Mouse (Mus musculus) bone marrow, adult 2 months (tissue): ENCODE results near the gene Ttc3. TPM values are rescaled to one million over a fixed set of nuclear protein-coding genes. Genes with fewer than 3 reads are reported as not detected.

Source experiments
- H3K27ac ChIP-seq: fragments of 200-500 bp; 2 replicates; pipeline ENCODE4 v1.5.1; 2012; ENCODE audit warnings: low read depth, mild to moderate bottlenecking, control low read depth, inconsistent platforms, low read length; ENCODE audit not compliant: control insufficient read depth, poor library complexity, insufficient read depth
- H3K4me1 ChIP-seq: fragments of 200-500 bp; 2 replicates; pipeline ENCODE4 v1.6.1; 2011; ENCODE audit warnings: low read length; ENCODE audit not compliant: control insufficient read depth, insufficient read depth
- H3K4me3 ChIP-seq: fragments of 200-500 bp; replicated peaks from 2 replicates; pipeline ENCODE3; 2011; ENCODE audit warnings: mild to moderate bottlenecking, low read depth, low read length, control low read depth; ENCODE audit not compliant: control insufficient read depth
- CTCF ChIP-seq: fragments of 200-500 bp; IDR thresholded peaks from 2 replicates; pipeline ENCODE4 v1.5.1; 2011; ENCODE audit warnings: low read length, control low read depth; ENCODE audit not compliant: control insufficient read depth, insufficient read depth
- POLR2A ChIP-seq: fragments of 200-500 bp; IDR thresholded peaks from 2 replicates; pipeline ENCODE4 v1.6.1; 2011; ENCODE audit warnings: low read depth, mild to moderate bottlenecking, control low read depth, low read length, borderline replicate concordance; ENCODE audit not compliant: control insufficient read depth
- WGBS: fragments of 180-500 bp; shearing (Covaris S2); methylation state at CpG from one replicate; pipeline ENCODE4 v1.1.7; 2018; 5-methylcytosine and 5-hydroxymethylcytosine counted together
- polyA plus RNA-seq: library from polyadenylated mRNA; stranded (reverse); fragments of >200 nt; gene quantifications from 2 replicates; pipeline ENCODE4 v1.2.4, GENCODE M21; 2011; ENCODE audit warnings: low replicate concordance; ENCODE audit not compliant: missing spikeins, insufficient read depth, insufficient read length

Gene Ttc3
- polyA plus RNA-seq, 1 experiment: 18.6 TPM

GRCm38 (mm10) chr16:94354450-94354849, 16.0 kb upstream of the Ttc3 start:
- Histone ChIP-seq H3K27ac (no peak overlapping the region), H3K4me1 (peaks cover 2% of the 10 kb centered on the region; the same call in 1 of the 2 replicates), H3K4me3 (no peak overlapping the region)
- no peak for TF ChIP-seq CTCF
- no peak for TF ChIP-seq POLR2A
- WGBS: 8% methylated on average over 9 of the region's 9 CpGs

- Histone ChIP-seq H3K4me3 (no peak overlapping the region), H3K4me1 (no peaks in the 10 kb centered on the region), H3K27ac (no peak overlapping the region)
- WGBS: 54% methylated on average over 7 of the region's 7 CpGs
- no peak for TF ChIP-seq POLR2A
- TF ChIP-seq CTCF: no peak
These were observed 14.4 kb upstream of the Ttc3 start for GRCm38 (mm10) chr16:94356046-94356445.

- 77% methylated on average over 11 of the region's 11 CpGs for WGBS
- no peak for TF ChIP-seq POLR2A
- no peak for TF ChIP-seq CTCF
- Histone ChIP-seq H3K4me3 (no peak overlapping the region), H3K4me1 (no peaks in the 10 kb centered on the region), H3K27ac (no peak overlapping the region)
These were observed 13.5 kb upstream of the Ttc3 start for GRCm38 (mm10) chr16:94356776-94357494.

DNA sequence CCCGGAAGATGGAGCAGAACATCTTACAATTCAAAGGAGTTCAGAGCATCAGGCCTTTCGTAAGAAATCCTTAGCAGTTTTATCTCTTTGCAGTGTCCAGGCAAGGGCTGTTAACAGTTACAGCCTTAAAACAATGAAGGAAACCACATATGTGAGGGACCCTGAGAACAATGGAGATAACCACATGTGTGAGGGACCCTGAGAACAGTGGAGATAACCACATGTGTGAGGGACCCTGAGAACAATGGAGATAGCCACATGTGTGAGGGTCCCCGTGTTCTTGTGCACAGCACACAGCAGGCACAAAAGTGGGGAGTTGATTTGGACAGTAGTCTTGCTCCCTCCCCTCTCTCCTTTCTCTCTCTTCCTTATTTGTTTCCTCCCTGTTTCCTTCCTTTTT, 12.3 kb upstream of the Ttc3 start:
- TF ChIP-seq POLR2A: no peak
- TF ChIP-seq CTCF: no peak
- Histone ChIP-seq H3K4me3 (no peak overlapping the region), H3K4me1 (no peaks in the 10 kb centered on the region), H3K27ac (no peak overlapping the region)
- WGBS: 63% methylated on average over 3 of the region's 3 CpGs

DNA sequence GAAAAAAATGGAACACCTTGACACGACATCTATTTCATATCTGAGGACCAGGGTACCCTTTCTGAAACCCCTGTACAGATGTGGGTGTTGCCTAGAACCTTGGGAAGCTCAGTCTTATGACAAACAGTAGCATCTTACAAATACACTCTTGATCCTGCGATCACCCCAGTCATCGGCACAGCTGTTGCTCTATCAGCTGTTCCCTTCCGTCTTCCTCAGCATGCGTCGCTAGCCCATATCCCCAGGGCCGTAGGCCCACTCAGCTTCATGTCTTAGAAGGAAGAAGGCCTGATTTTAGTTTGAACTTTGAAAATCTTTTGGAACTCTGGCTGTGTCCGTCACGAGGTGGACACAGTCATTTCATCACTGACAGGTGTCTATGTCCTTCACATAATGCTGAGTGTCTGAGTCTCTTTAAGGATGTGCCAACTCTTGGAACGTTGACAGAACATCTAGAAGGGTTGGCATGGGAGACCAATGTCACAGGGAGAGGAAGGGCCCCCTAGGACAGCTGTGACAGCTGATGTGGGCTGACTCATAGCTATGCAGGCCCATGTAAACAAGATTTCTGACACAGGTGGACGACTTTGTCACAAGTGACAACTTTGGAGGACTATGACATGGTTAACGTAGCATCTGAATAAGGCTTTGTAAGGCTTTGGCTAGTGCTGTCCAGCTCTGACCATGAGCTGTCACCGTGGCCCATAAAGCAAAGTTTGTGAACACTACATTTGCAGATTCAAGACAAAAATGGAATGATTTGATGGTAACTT, 9.7 kb upstream of the Ttc3 start:
- H3K4me1 ChIP-seq: no peaks in the 10 kb centered on the region; the same call in 1 of the 2 replicates
- TF ChIP-seq POLR2A (no peak), CTCF (no peak)
- no peak overlapping the region for H3K4me3 ChIP-seq
- WGBS: 84% methylated on average over 13 of the region's 13 CpGs
- H3K27ac ChIP-seq: no peak overlapping the region

DNA sequence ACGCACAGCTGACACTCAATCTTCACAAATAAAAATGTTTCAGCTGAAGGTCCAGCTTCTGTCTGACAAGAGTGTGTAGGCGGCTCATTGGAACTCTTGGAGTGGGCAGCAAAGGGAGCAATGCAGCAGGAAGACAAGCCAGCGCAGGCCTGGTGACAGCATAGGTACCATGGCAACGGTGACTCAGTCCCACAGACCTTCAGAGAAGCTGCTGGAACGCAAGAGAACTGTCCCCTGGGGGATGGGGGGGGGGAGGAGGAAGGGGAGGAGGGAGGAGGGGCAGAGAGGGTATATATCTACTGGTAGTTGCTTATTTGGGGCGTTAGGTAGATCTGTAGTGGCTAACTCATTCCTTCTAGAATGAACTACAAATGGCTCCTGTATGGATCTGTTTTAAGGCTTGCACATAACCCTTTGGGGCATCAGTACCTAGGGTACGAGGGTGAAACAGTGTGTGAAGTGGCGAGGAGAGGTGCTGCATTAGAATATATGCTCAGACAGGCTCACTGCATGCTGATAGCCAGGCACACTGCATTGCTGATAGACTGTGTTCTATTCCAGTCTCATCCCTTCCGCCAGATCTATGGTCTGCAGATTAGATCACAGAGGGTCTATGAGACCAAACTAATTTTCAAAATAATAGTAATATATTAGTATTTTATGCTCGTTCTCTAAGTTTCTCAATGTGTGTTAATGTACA, 8.1 kb upstream of the Ttc3 start:
- no peak overlapping the region for H3K4me3 ChIP-seq
- TF ChIP-seq CTCF (no peak), POLR2A (no peak)
- H3K27ac ChIP-seq: no peak overlapping the region
- 55% methylated on average over 10 of the region's 10 CpGs for WGBS
- no peaks in the 10 kb centered on the region; the same call in 1 of the 2 replicates for H3K4me1 ChIP-seq

DNA sequence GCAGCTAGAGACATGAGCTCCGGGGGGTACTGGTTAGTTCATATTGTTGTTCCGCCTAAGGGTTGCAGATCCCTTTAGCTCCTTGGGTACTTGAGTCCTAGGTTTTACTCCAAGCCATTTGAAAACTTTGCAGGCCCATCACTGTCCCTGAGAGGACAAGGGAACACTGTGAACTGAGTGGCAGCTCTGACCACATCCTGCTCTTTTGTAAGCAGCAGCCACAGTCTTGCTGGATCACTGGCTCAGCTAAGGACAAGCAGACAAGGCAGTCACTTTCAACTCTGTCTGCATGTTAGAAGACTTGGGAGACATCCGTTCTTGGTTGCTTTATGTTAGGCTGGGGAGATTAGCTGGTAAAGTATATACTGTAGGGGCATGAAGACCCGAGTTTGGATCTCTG, 6.6 kb upstream of the Ttc3 start:
- Histone ChIP-seq H3K4me1 (no peaks in the 10 kb centered on the region; the same call in 1 of the 2 replicates), H3K27ac (no peak overlapping the region), H3K4me3 (no peak overlapping the region)
- WGBS: 59% methylated on average over 4 of the region's 4 CpGs
- TF ChIP-seq POLR2A (no peak), CTCF (no peak)

GRCm38 (mm10) chr16:94365435-94365834, 5.0 kb upstream of the Ttc3 start:
- Histone ChIP-seq H3K4me3 (no peak overlapping the region), H3K27ac (no peak overlapping the region), H3K4me1 (no peaks in the 10 kb centered on the region; the same call in 1 of the 2 replicates)
- 75% methylated on average over 3 of the region's 3 CpGs for WGBS
- TF ChIP-seq CTCF: no peak
- TF ChIP-seq POLR2A: no peak
